Mouse (Mus musculus) liver, postnatal 0 days (tissue): ENCODE results near the gene Ppil3.

Experiments used
- CTCF ChIP-seq: sonication (generic); IDR thresholded peaks from 2 replicates; pipeline ENCODE4 v1.5.1; 2016; ENCODE audit warnings: antibody characterized with exemption, low read depth
- EP300 ChIP-seq: IDR thresholded peaks from 2 replicates; pipeline ENCODE4 v1.6.1; 2016; ENCODE audit warnings: antibody characterized with exemption, low read depth, mild to moderate bottlenecking

- no peak for TF ChIP-seq CTCF
- TF ChIP-seq EP300 = no peak
These were observed 29.2 kb downstream of the Ppil3 start for GRCm38 (mm10) chr1:58416048-58416447.
